Mouse (Mus musculus) heart, adult 2 months (tissue): ENCODE results near the gene Camk2d. TPM values are rescaled to one million over a fixed set of nuclear protein-coding genes. Genes with fewer than 3 reads are reported as not detected.

Experiments
- DNase-seq, 2 experiments: peaks; one replicate each; pipeline ENCODE4 v3.0.0; 2021
- H3K27ac ChIP-seq: fragments of 200-600 bp; 2 replicates; pipeline ENCODE4 v1.8.1; 2022
- H3K27me3 ChIP-seq: fragments of 200-500 bp; 2 replicates; pipeline ENCODE4 v1.6.1; 2012; ENCODE audit warnings: mild to moderate bottlenecking, low read length, inconsistent platforms, mixed read lengths; ENCODE audit not compliant: control insufficient read depth, insufficient read depth
- H3K36me3 ChIP-seq: fragments of 200-500 bp; 2 replicates; pipeline ENCODE4 v1.6.1; 2012; ENCODE audit warnings: low read length, inconsistent platforms; ENCODE audit not compliant: control insufficient read depth, insufficient read depth
- H3K4me1 ChIP-seq: fragments of 200-500 bp; 2 replicates; pipeline ENCODE4 v1.6.1; 2011; ENCODE audit warnings: low read length; ENCODE audit not compliant: control insufficient read depth, insufficient read depth
- H3K4me3 ChIP-seq: fragments of 200-600 bp; 2 replicates; pipeline ENCODE4 v1.8.1; 2022
- H3K79me2 ChIP-seq: fragments of 200-500 bp; replicated peaks from 2 replicates; pipeline ENCODE4 v1.6.1; 2012; ENCODE audit warnings: mild to moderate bottlenecking, inconsistent platforms, low read length, moderate library complexity, mixed read lengths; ENCODE audit not compliant: control insufficient read depth, insufficient read depth
- H3K9ac ChIP-seq: fragments of 200-500 bp; 2 replicates; pipeline ENCODE4 v1.6.1; 2012; ENCODE audit warnings: low read depth, mild to moderate bottlenecking, control low read depth, inconsistent platforms, low read length, mixed read lengths
- CTCF ChIP-seq: fragments of 200-600 bp; IDR thresholded peaks from 2 replicates; pipeline ENCODE4 v1.8.1; 2022; ENCODE audit warnings: antibody characterized with exemption, mild to moderate bottlenecking, moderate library complexity
- EP300 ChIP-seq: fragments of 200-500 bp; IDR thresholded peaks from 2 replicates; pipeline ENCODE4 v1.6.1; 2011; ENCODE audit warnings: low read depth, low read length, control low read depth; ENCODE audit not compliant: insufficient read depth
- POLR2A ChIP-seq: fragments of 200-500 bp; IDR thresholded peaks from 2 replicates; pipeline ENCODE4 v1.6.1; 2011; ENCODE audit warnings: mild to moderate bottlenecking, low read depth, low read length, control low read depth; ENCODE audit not compliant: insufficient read depth
- WGBS: fragments of 180-500 bp; shearing (Covaris S2); methylation state at CpG from one replicate; pipeline ENCODE4 v1.1.7; 2018; 5-methylcytosine and 5-hydroxymethylcytosine counted together
- intact Hi-C: fragments of 180-260 bp; cut with DNase I; formaldehyde crosslinking; loops from one replicate; pipeline ENCODE4 v1.15.1; 2025
- polyA plus RNA-seq: library from polyadenylated mRNA; depleted of rRNA; stranded (reverse); fragments of >200 nt; gene quantifications from 2 replicates; pipeline ENCODE4 v1.2.3, GENCODE M21; 2012
- total RNA-seq, 2 experiments: library from RNA; stranded (reverse); gene quantifications; 2 replicates each; pipeline ENCODE4 v1.2.3; 2021

Gene Camk2d
- total and polyA plus RNA-seq, 3 experiments: 131 to 135 (median 133) TPM

DNA sequence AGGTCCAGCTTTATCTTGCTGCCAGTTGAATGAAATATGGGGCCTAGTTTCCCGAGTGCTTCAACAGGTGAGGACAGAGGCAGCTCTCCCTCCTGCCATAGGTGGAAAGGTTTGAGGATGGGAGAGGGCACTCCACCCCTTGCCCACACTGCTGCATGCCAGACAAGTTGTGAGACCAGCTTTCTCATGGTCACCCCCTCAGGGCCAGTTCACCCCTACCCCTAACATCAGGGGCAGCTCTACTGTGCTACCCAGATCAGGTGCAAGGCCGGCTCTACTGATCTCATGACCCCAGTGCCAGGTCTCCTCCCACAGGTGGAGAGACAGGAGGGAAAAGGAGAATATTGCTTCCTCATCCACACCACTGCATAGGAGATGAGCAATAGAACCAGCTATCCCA lies 136.2 kb downstream of the Camk2d start:
- H3K27me3 ChIP-seq: no peaks in the 10 kb centered on the region
- DNase-seq: no peak
- H3K9ac ChIP-seq: no peak overlapping the region
- TF ChIP-seq EP300: no peak
- no peak for TF ChIP-seq POLR2A
- no peak for TF ChIP-seq CTCF
- peaks cover 6% of the 10 kb centered on the region; the same call in 1 of the 2 replicates for H3K4me1 ChIP-seq
- H3K4me3 ChIP-seq: no peak overlapping the region
- 79% methylated on average over 2 of the region's 2 CpGs for WGBS
- peaks cover 13% of the 10 kb centered on the region; the same call in 1 of the 2 replicates for H3K36me3 ChIP-seq
- no peak overlapping the region for H3K27ac ChIP-seq
- intact Hi-C loops: no loop called here
- H3K79me2 ChIP-seq: peaks cover 4% of the 10 kb centered on the region; the same call in 1 of the 2 replicates

DNA sequence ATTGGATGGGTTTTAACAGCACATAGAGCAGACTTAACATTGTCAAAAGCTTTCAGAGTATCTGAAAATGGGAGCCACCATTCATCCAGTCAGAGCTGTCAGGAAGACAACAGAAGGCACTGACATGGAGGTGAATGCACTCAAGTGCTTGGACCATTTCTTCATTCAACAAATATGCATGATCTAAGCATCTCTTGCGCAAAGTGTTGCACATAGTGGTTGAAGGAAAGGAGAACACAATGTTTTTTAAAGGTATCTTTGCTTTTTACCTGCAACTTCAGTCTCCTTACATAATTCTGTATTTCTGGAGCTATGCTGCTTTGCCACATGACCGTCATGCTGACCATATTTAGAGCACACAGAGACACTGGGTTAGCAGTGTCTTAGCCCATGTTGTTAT lies 138.4 kb downstream of the Camk2d start:
- peak overlapping the region; percentile 60; the same call in 1 of the 2 replicates for H3K27ac ChIP-seq
- 85% methylated on average over 2 of the region's 2 CpGs for WGBS
- DNase-seq: no peak
- intact Hi-C loops: no loop called here
- H3K9ac ChIP-seq: no peak overlapping the region
- no peak for TF ChIP-seq POLR2A
- TF ChIP-seq CTCF: no peak
- TF ChIP-seq EP300: no peak
- H3K4me3 ChIP-seq: no peak overlapping the region
- H3K79me2 ChIP-seq: 0 out of 2 replicates have a peak, but pooled peaks cover 2% of the 10 kb centered on the region
- peaks cover 12% of the 10 kb centered on the region; the same call in 1 of the 2 replicates for H3K36me3 ChIP-seq
- H3K27me3 ChIP-seq: no peaks in the 10 kb centered on the region
- H3K4me1 ChIP-seq: peaks cover 7% of the 10 kb centered on the region

DNA sequence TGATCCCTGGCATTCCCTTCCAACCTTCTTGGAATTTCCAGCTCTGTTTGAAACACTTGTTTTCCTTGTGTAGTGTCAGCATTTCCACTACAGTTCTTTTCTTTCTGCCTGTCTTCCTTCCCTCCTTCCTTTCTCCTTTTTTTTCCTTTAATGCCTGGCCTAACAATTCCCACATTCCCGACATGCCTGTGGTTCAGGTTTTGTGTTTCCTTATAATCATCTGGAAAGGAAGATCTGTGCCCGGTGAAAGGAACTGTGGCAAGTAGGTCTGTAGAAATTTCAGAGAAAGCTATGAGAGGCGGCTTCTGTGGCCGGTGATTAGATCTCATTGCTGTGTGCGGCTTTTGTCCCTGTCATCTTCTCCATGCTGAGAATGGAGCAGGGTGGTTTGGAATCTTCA lies 139.1 kb downstream of the Camk2d start:
- intact Hi-C loops: no loop called here
- peak overlapping the region; percentile 60 for H3K27ac ChIP-seq
- peaks cover 12% of the 10 kb centered on the region for H3K36me3 ChIP-seq
- no peaks in the 10 kb centered on the region for H3K27me3 ChIP-seq
- no peak overlapping the region for H3K4me3 ChIP-seq
- TF ChIP-seq CTCF (no peak), EP300 (no peak), POLR2A (no peak)
- 65% methylated on average over 5 of the region's 5 CpGs for WGBS
- no peak overlapping the region for H3K9ac ChIP-seq
- 0 out of 2 replicates have a peak, but pooled peaks cover 2% of the 10 kb centered on the region for H3K79me2 ChIP-seq
- peaks cover 9% of the 10 kb centered on the region for H3K4me1 ChIP-seq
- no peak for DNase-seq

DNA sequence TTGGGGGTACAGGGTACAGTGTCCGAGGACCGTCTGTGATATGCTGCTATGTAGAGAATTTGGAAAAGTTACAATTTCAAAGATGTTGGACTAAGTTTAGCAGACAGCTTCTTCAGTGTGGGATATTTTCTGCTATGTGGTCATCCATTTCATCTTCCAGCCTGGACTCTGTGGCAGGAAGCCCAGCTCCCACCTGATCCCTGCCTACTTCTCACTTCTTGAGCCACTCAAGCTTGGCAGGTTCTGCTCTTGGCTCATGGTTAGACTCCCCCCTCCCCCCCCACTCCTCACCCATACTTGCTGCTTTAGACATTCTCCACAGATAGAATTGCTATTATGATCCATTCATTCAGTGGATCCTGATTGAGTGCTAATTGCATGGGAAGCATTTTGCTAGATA lies 141.0 kb downstream of the Camk2d start:
- H3K4me3 ChIP-seq: no peak overlapping the region
- H3K36me3 ChIP-seq: peaks cover 10% of the 10 kb centered on the region
- peak; percentile 66 to 80 for DNase-seq
- no peak overlapping the region for H3K9ac ChIP-seq
- H3K79me2 ChIP-seq: no peaks in the 10 kb centered on the region; the same call in 1 of the 2 replicates
- 66% methylated on average over 2 of the region's 2 CpGs for WGBS
- no peaks in the 10 kb centered on the region for H3K27me3 ChIP-seq
- intact Hi-C loops: no loop called here
- TF ChIP-seq POLR2A: no peak
- peak; percentile 85 for TF ChIP-seq EP300
- TF ChIP-seq CTCF: no peak
- peaks cover 10% of the 10 kb centered on the region for H3K4me1 ChIP-seq
- peak overlapping the region; percentile 60 for H3K27ac ChIP-seq

DNA sequence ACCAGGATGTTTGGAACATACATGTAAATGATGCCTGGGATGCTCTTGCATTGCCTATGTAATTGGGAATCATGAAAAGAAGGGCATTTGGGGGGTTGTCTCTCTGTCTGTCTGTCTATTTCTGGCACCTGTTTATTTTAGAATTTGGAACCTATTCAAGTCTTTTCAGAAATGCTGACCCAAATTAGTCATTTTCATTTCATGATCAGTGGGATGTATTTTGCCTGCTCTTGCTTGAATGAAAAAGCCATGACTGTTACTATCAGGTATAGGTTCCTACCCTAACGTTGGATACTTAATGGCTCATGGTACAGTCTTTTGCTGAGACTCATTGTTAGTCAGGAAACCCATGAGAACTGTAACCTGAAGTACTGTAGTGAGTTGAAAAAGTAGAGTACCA lies 144.0 kb downstream of the Camk2d start:
- intact Hi-C loops: no loop called here

DNA sequence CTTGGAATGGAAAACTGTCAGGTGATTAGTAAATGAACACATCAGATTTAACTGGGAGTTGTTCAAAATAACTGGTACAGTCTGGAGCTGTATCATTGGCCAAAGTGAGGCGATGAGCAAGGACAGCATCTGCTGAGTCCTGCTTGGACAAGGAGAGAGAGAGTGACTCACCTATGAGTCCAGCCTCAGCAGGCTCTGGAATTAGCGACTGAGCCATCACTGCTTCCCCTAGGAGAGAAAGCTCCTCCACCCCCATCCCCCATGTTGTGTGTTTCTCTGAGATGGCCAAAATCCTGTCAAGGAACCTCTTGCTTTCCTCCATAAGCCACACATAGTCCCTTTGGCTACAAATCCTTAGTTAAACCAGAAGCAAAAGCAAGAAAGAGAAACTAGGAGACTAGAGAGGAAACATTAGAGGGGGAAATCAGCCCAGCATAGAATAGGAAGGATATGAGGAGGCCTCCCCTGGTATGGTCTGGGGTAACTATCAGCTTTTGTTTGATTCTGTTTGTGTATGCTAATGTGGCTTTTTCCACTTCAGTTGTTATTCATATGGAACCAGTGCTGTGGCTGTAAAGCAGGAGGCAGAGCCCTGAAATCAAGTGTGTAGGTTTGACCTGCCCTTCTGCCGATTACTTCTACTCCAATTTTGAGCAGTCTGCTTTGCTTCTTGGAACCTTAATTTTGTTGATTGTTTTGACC lies 148.5 kb downstream of the Camk2d start:
- no peak overlapping the region for H3K4me3 ChIP-seq
- no peak overlapping the region for H3K9ac ChIP-seq
- H3K79me2 ChIP-seq: peaks cover 3% of the 10 kb centered on the region
- DNase-seq: no peak
- 56% methylated on average over 3 of the region's 3 CpGs for WGBS
- H3K27ac ChIP-seq: peak overlapping the region; percentile 83
- TF ChIP-seq EP300 (no peak), POLR2A (no peak), CTCF (no peak)
- H3K4me1 ChIP-seq: peaks cover 18% of the 10 kb centered on the region
- peaks cover 21% of the 10 kb centered on the region for H3K36me3 ChIP-seq
- intact Hi-C loops: no loop called here
- no peaks in the 10 kb centered on the region for H3K27me3 ChIP-seq

More for the DNA sequence above, 144.0 kb downstream of the Camk2d start:
- peak overlapping the region; percentile 6; the same call in 1 of the 2 replicates for H3K27ac ChIP-seq
- H3K79me2 ChIP-seq: no peaks in the 10 kb centered on the region; the same call in none of the 2 replicates
- peaks cover 8% of the 10 kb centered on the region for H3K36me3 ChIP-seq
- TF ChIP-seq CTCF (no peak), POLR2A (no peak), EP300 (no peak)
- H3K4me3 ChIP-seq: no peak overlapping the region
- peaks cover 15% of the 10 kb centered on the region for H3K4me1 ChIP-seq
- H3K9ac ChIP-seq: no peak overlapping the region
- no peak for DNase-seq
- WGBS: 74% methylated on average over 1 of the region's 1 CpGs
- H3K27me3 ChIP-seq: no peaks in the 10 kb centered on the region
